ENCODE assay signal across 8 mouse cellular contexts in genomic region chr13:107113949-107114690, GRCm38 (mm10).
DNase-seq lines count a peak whose midpoint lies in the region; ATAC-seq lines count a peak whose summit lies in the region.

No protein-coding gene starts in this region.

- no peak overlapping the region for H3K4me3 ChIP-seq in hindbrain, embryonic 12.5 days

- H3K9ac ChIP-seq in hindbrain, embryonic 12.5 days, result no peak overlapping the region

- H3K36me3 ChIP-seq in hindbrain, embryonic 12.5 days, result no peaks in the 10 kb centered on the region

- peak; percentile 90 for DNase-seq in R1 (ENCODE audit: low read depth, low spot score)
- DNase-seq in cerebellum, adult 9-10 months, result peak; percentile 83
- DNase-seq in layer of hippocampus, postnatal 14 days (ENCODE audit: low spot score in 2 of 2), result peak; percentile 89 to 92
- DNase-seq in lung, postnatal 4 days, result peak; percentile 66 to 85
- DNase-seq in retina, postnatal 7 days (ENCODE audit: low read depth, low spot score), result peak; percentile 69
- DNase-seq in urinary bladder, adult 18-20 months (ENCODE audit: low spot score in 2 of 2), result peak; percentile 48 to 76

- WGBS in hindbrain, embryonic 12.5 days, result 66% methylated on average over 22 of the region's 22 CpGs

- no peaks in the 10 kb centered on the region for H3K4me1 ChIP-seq in hindbrain, embryonic 12.5 days

- H3K9me3 ChIP-seq in hindbrain, embryonic 12.5 days (replicated peaks), result no peaks in the 10 kb centered on the region

- no peak overlapping the region for H3K27ac ChIP-seq in hindbrain, embryonic 12.5 days

- peak; percentile 97 for ATAC-seq in frontal cortex, adult (ENCODE audit: low TSS enrichment)
- peak; percentile 77 for ATAC-seq in hindbrain, embryonic 12.5 days (ENCODE audit: low FRiP score)

- no peaks in the 10 kb centered on the region for H3K27me3 ChIP-seq in hindbrain, embryonic 12.5 days

- no peak overlapping the region for H3K4me2 ChIP-seq in hindbrain, embryonic 12.5 days (replicated peaks)
